Mouse (Mus musculus): Measurements from ENCODE around the gene Gm3685.
A peak's percentile ranks its signal among the peaks of the same experiment; 100 is the strongest.
"Not testable (repeated sequence)": the region's sequence is repeated elsewhere in the genome, so short reads cannot be mapped to it uniquely, and the experiment has no call there.

Gm3685 gene

DNA sequence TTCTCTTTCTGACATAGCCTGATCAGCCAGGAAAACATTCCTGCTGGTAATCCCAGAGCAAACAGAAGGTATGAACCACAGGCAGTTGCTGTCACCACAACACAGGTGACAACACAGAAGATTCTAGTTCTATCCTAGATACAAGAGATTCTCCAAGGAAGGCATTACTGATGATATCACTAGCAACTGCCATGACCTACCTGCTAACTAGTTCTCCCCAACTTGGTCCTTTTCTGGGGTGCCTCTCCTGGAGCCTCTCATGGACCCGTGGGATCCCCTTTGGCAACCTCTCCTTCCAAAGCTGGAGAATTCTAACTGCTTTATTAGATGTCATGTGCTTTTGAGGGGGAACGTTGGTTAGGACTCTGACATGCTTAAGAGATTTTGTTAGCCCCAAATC lies at the start of gene Gm3685:
Gene Gm3685, minus strand, starts transcription at position 101 of the 400 bp plus-strand sequence.
- DNase-seq = not testable (repeated sequence)

DNA sequence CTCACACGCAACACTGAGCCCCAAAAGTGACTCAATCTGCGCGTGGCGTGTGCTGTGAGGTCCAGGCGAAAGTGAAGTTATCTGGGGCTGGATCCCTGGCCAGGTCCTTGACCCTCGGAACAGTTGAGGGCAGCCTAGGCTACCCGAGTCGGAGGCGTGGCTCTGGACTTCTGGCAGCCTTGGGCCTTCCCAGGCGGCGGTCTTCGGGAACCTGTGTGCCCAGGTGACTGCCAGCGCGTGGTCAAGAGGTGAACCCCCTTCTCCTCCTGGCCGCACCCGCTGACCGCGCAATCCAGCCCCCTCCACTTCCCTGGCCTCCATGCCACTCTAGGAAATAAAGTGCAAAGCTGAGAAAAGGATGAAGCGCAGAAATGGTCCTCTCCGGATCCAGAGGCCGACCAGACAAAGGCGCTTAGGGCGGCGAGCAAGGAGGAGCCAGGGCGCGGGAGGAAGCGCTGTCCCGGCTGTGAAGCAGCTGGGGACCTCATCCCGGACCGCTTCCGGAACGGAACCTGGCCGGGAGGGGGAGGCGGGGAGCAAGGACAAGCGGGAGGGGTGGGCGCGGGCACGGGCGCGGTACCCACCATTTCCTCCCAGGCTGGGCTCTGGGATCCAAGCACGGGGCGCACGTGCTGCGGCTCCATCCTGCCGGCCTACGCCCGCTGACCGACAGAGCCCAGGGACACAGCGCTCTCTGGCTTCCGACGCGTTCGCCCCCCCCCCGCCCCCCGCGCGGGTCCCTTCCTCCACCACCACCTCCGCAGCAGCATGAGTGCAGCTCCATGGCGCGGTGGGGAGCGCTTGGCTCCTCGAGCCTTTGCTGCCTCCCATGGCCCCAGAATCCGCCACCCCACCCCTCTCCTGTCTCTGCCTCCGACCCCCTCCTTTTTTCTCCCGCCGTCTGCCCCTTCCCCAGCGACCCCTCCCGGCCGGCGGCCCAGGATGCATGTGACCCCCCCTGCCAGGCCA lies 17.7 kb downstream of the Gm3685 start, which contains the start of gene Gm10406:
Gene Gm10406, minus strand, starts transcription at position 669 of the 969 bp plus-strand sequence.
- peak; percentile 56 to 77 for DNase-seq

DNA sequence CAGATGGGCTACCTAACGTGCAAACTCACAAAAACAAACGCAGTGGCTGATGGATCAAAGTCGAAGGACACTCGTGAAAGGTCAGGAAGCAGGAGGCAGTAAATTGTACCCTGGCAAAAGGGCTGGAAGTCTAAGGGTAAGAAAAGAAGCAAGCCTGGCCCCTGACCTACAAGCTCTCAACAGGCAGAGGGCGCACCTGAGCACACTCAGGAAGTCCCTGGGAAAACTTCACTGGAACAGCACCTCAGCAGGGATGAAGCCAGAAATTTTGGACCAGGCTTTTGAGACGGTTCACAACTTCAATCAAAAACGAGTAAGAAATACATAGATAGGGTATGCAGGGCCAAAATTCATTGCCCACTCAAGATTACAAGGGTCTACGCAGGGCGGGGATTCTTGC lies 18.5 kb downstream of the Gm3685 start:
- DNase-seq = peak; percentile 4 to 21
